In genomic region chr13:23395301-23396245, GRCm38 (mm10) we compare ENCODE assay signal across 8 mouse cellular contexts. TPM values are rescaled to one million over a fixed set of nuclear protein-coding genes. Genes with fewer than 3 reads are reported as not detected.
DNase-seq lines count a peak whose midpoint lies in the region; ATAC-seq and TF ChIP-seq lines count a peak whose summit lies in the region.

No protein-coding gene starts in this region.

- H3K4me2 ChIP-seq in forebrain, embryonic 11.5 days (ENCODE audit: low read depth, low read length, severe bottlenecking) = peak overlapping the region; percentile 87
- peak overlapping the region; percentile 74 for H3K4me2 ChIP-seq in limb, embryonic 15.5 days
- H3K4me2 ChIP-seq in stomach, embryonic 14.5 days (replicated peaks; ENCODE audit: low read depth, low read length) = peak overlapping the region; percentile 69

- peak overlapping the region; percentile 44 for H3K9ac ChIP-seq in forebrain, embryonic 11.5 days (ENCODE audit: low read length)
- no peak overlapping the region for H3K9ac ChIP-seq in limb, embryonic 15.5 days
- no peak overlapping the region; the same call in 1 of the 2 replicates for H3K9ac ChIP-seq in stomach, embryonic 14.5 days (replicated peaks; ENCODE audit: low read depth, low read length)

- H3K4me3 ChIP-seq in cerebellum, adult 2 months (replicated peaks; ENCODE audit: insufficient read depth, low read depth, low read length) = peak overlapping the region; percentile 7
- H3K4me3 ChIP-seq in forebrain, embryonic 11.5 days (ENCODE audit: low read depth, low read length) = peak overlapping the region; percentile 49
- H3K4me3 ChIP-seq in limb, embryonic 15.5 days = peak overlapping the region; percentile 44
- peak overlapping the region; percentile 40 for H3K4me3 ChIP-seq in stomach, embryonic 14.5 days (ENCODE audit: low read depth, low read length)

- TF ChIP-seq CTCF in cerebellum, adult 2 months (IDR thresholded peaks at IDR 0.05; ENCODE audit: borderline replicate concordance, insufficient read depth, low read depth, low read length) = no peak

- H3K4me1 ChIP-seq in cerebellum, adult 2 months (ENCODE audit: control insufficient read depth, insufficient read depth, low read length) = peaks cover 4% of the 10 kb centered on the region; the same call in 1 of the 2 replicates
- H3K4me1 ChIP-seq in forebrain, embryonic 11.5 days (replicated peaks; ENCODE audit: control insufficient read depth, insufficient read depth, low read length) = no peaks in the 10 kb centered on the region
- H3K4me1 ChIP-seq in limb, embryonic 15.5 days = peaks cover 10% of the 10 kb centered on the region
- H3K4me1 ChIP-seq in stomach, embryonic 14.5 days (ENCODE audit: control insufficient read depth, insufficient read depth, low read length) = 0 out of 2 replicates have a peak, but pooled peaks cover 5% of the 10 kb centered on the region

- peaks cover 2% of the 10 kb centered on the region; the same call in 1 of the 2 replicates for H3K27me3 ChIP-seq in cerebellum, adult 2 months (ENCODE audit: control insufficient read depth, insufficient read depth, low read length)
- peaks cover 8% of the 10 kb centered on the region; the same call in 1 of the 2 replicates for H3K27me3 ChIP-seq in forebrain, embryonic 11.5 days (ENCODE audit: control insufficient read depth, insufficient read depth, low read length)
- H3K27me3 ChIP-seq in limb, embryonic 15.5 days = peaks cover 44% of the 10 kb centered on the region
- H3K27me3 ChIP-seq in stomach, embryonic 14.5 days (ENCODE audit: control insufficient read depth, insufficient read depth, low read length) = 0 out of 2 replicates have a peak, but pooled peaks cover 6% of the 10 kb centered on the region

- no peaks in the 10 kb centered on the region for H3K36me3 ChIP-seq in forebrain, embryonic 11.5 days (ENCODE audit: control insufficient read depth, insufficient read depth, low read length)
- H3K36me3 ChIP-seq in limb, embryonic 15.5 days = no peaks in the 10 kb centered on the region
- no peaks in the 10 kb centered on the region for H3K36me3 ChIP-seq in stomach, embryonic 14.5 days (ENCODE audit: control insufficient read depth, insufficient read depth, low read length)

- peak in 1 of 2 experiments; percentile 23 for DNase-seq in cerebellum, adult 2 months
- DNase-seq in cerebellum, adult 9-11 months = no peak
- DNase-seq in B cell, adult 2 months = peak; percentile 23 to 29
- DNase-seq in forebrain, embryonic 11.5 days (ENCODE audit: low spot score) = peak; percentile 63
- DNase-seq in T-cell, adult 2 months (ENCODE audit: low spot score) = no peak
- no peak for DNase-seq in lung, postnatal 25 days (ENCODE audit: low spot score)

- peak; percentile 48; the same call in 1 of the 2 replicates for ATAC-seq in forebrain, embryonic 11.5 days (replicated peaks; ENCODE audit: low FRiP score)
- ATAC-seq in limb, embryonic 15.5 days (ENCODE audit: insufficient number of reproducible peaks, low FRiP score, low TSS enrichment, low read depth) = no peak
- ATAC-seq in stomach, embryonic 14.5 days (ENCODE audit: insufficient number of reproducible peaks, insufficient read depth, low FRiP score, low read depth) = no peak

- TF ChIP-seq POLR2A in cerebellum, adult 2 months (IDR thresholded peaks at IDR 0.05; ENCODE audit: borderline replicate concordance, insufficient read depth, low read length) = no peak

- H3K9me3 ChIP-seq in forebrain, embryonic 11.5 days (ENCODE audit: control insufficient read depth, low read length) = no peaks in the 10 kb centered on the region
- H3K9me3 ChIP-seq in limb, embryonic 15.5 days = no peaks in the 10 kb centered on the region
- no peaks in the 10 kb centered on the region for H3K9me3 ChIP-seq in stomach, embryonic 14.5 days (ENCODE audit: control insufficient read depth, low read depth, low read length)

- WGBS in cerebellum, adult 2 months = 6% methylated on average over 43 of the region's 43 CpGs
- WGBS in forebrain, embryonic 11.5 days = 2% methylated on average over 43 of the region's 43 CpGs
- 2% methylated on average over 43 of the region's 43 CpGs for WGBS in limb, embryonic 15.5 days
- WGBS in stomach, embryonic 14.5 days = 2% methylated on average over 43 of the region's 43 CpGs

- no peak overlapping the region for H3K27ac ChIP-seq in cerebellum, adult 2 months (ENCODE audit: insufficient read depth, low read length)
- no peak overlapping the region for H3K27ac ChIP-seq in forebrain, embryonic 11.5 days (ENCODE audit: low read depth, low read length)
- H3K27ac ChIP-seq in limb, embryonic 15.5 days = no peak overlapping the region
- H3K27ac ChIP-seq in stomach, embryonic 14.5 days (ENCODE audit: low read length) = no peak overlapping the region

RNA-seq across cellular contexts. Expression of gene Zfp322a, which starts 26.6 kb away (rescaled TPM):
- polyA plus RNA-seq in cerebellum, adult 2 months (2012; rRNA removed) = 14.6 and 16.0 TPM in 2 replicates
- 61.9 and 72.7 TPM in 2 replicates for polyA plus RNA-seq in forebrain, embryonic 11.5 days (2014; fragmentation: Nextera tagmentation; extraction: Ambion mirVana)
- 42.4 and 44.2 TPM in 2 replicates for polyA plus RNA-seq in limb, embryonic 15.5 days (2015; fragmentation: Nextera tagmentation; extraction: Ambion mirVana)
- 44.3 and 49.8 TPM in 2 replicates for polyA plus RNA-seq in stomach, embryonic 14.5 days (2014; fragmentation: Nextera tagmentation; extraction: Ambion mirVana)

RNA-seq across cellular contexts. Expression of gene Abt1, which starts 28.1 kb away (rescaled TPM):
- polyA plus RNA-seq in cerebellum, adult 2 months (2012; rRNA removed) = 9.8 and 10.7 TPM in 2 replicates
- polyA plus RNA-seq in forebrain, embryonic 11.5 days (2014; fragmentation: Nextera tagmentation; extraction: Ambion mirVana) = 13.0 and 13.5 TPM in 2 replicates
- 11.9 and 13.9 TPM in 2 replicates for polyA plus RNA-seq in limb, embryonic 15.5 days (2015; fragmentation: Nextera tagmentation; extraction: Ambion mirVana)
- 12.0 and 12.4 TPM in 2 replicates for polyA plus RNA-seq in stomach, embryonic 14.5 days (2014; fragmentation: Nextera tagmentation; extraction: Ambion mirVana)

Comparison
In these comparisons a context has a peak if more than half of its experiments do, and no peak if none do; other contexts are left out.
1. DNase-seq: peak in B cell, adult 2 months (2 of 2) and forebrain, embryonic 11.5 days (single experiment); none in cerebellum, adult 9-11 months (single experiment), T-cell, adult 2 months (single experiment) and lung, postnatal 25 days (single experiment).
2. Peak in every context shown above with its lines, with median percentiles within 50 percentile points of each other: H3K4me3 ChIP-seq and H3K4me2 ChIP-seq.